Mouse (Mus musculus): ENCODE results near the gene Slfnl1.

Slfnl1 gene

GRCm38 (mm10) chr4:120531986-120532385, at the start of gene Slfnl1:
Gene Slfnl1, plus strand, starts transcription at chr4:120532231.
- no peak for DNase-seq

GRCm38 (mm10) chr4:120487707-120488106, 44.3 kb upstream of the Slfnl1 start:
- no peak for DNase-seq

- DNase-seq, result no peak
Observed at GRCm38 (mm10) chr4:120506955-120507354, 25.1 kb upstream of the Slfnl1 start.

GRCm38 (mm10) chr4:120511203-120511602, 20.8 kb upstream of the Slfnl1 start:
- no peak for DNase-seq

GRCm38 (mm10) chr4:120514366-120514765, 17.7 kb upstream of the Slfnl1 start:
- no peak for DNase-seq

GRCm38 (mm10) chr4:120516491-120516890, 15.5 kb upstream of the Slfnl1 start:
- no peak for DNase-seq

- DNase-seq, result no peak
Observed at GRCm38 (mm10) chr4:120516907-120517306, 15.1 kb upstream of the Slfnl1 start.

- no peak for DNase-seq
Observed at GRCm38 (mm10) chr4:120517335-120517734, 14.7 kb upstream of the Slfnl1 start.

- DNase-seq, result no peak
Observed at GRCm38 (mm10) chr4:120521761-120522160, 10.3 kb upstream of the Slfnl1 start.

- DNase-seq, result no peak
Observed at GRCm38 (mm10) chr4:120522351-120522750, 9.7 kb upstream of the Slfnl1 start.

- DNase-seq, result no peak
Observed at GRCm38 (mm10) chr4:120523092-120523491, 8.9 kb upstream of the Slfnl1 start.

- no peak for DNase-seq
Observed at GRCm38 (mm10) chr4:120528171-120528570, 3.9 kb upstream of the Slfnl1 start.

GRCm38 (mm10) chr4:120538664-120539063, 6.6 kb downstream of the Slfnl1 start:
- no peak for DNase-seq

- no peak for DNase-seq
Observed at GRCm38 (mm10) chr4:120544896-120545295, 12.9 kb downstream of the Slfnl1 start.

- DNase-seq, result no peak
Observed at GRCm38 (mm10) chr4:120556592-120556991, 24.6 kb downstream of the Slfnl1 start.

- DNase-seq, result no peak
Observed at GRCm38 (mm10) chr4:120565726-120566125, 33.7 kb downstream of the Slfnl1 start.

- no peak for DNase-seq
Observed at GRCm38 (mm10) chr4:120568005-120568404, 36.0 kb downstream of the Slfnl1 start.

GRCm38 (mm10) chr4:120569025-120569424, 37.0 kb downstream of the Slfnl1 start:
- peak in 1 of 2 experiments; percentile 28 for DNase-seq

GRCm38 (mm10) chr4:120569486-120570437, 37.7 kb downstream of the Slfnl1 start, which contains the start of gene Ctps:
Gene Ctps, minus strand, starts transcription at chr4:120570276.
- peak; percentile 95 to 97 for DNase-seq

GRCm38 (mm10) chr4:120570438-120571069, 38.5 kb downstream of the Slfnl1 start:
- DNase-seq, result no peak

- no peak for DNase-seq
Observed at GRCm38 (mm10) chr4:120571070-120571464, 39.0 kb downstream of the Slfnl1 start.

GRCm38 (mm10) chr4:120571691-120572090, 39.7 kb downstream of the Slfnl1 start:
- DNase-seq, result no peak

- no peak for DNase-seq
Observed at GRCm38 (mm10) chr4:120580894-120581293, 48.9 kb downstream of the Slfnl1 start.

GRCm38 (mm10) chr4:120581711-120582110, 49.7 kb downstream of the Slfnl1 start:
- DNase-seq, result no peak

Measured in kidney, postnatal 4 days (tissue).